Mouse (Mus musculus): ENCODE measurements at regions not wholly inside any gene's neighbourhood (a gene's known extent, or its start where the extent isn't known, plus 50 kb on each side); places are given as distances from the start of the nearest gene placed in this dataset.
A peak's percentile ranks its signal among the peaks of the same experiment; 100 is the strongest.

- no peak for DNase-seq
Observed at GRCm38 (mm10) chr1:167905424-167905823, 216.4 kb downstream of the Lmx1a start.

GRCm38 (mm10) chr1:167912074-167912473, 223.0 kb downstream of the Lmx1a start:
- no peak for DNase-seq

GRCm38 (mm10) chr1:167914982-167915561, 226.0 kb downstream of the Lmx1a start:
- DNase-seq, result peak; percentile 48

- no peak for DNase-seq
Observed at GRCm38 (mm10) chr1:167915578-167916275, 226.7 kb downstream of the Lmx1a start.

GRCm38 (mm10) chr1:167922917-167923316, 233.9 kb downstream of the Lmx1a start:
- DNase-seq, result no peak

GRCm38 (mm10) chr1:167928060-167928467, 239.0 kb downstream of the Lmx1a start:
- DNase-seq, result no peak

GRCm38 (mm10) chr1:167929729-167930341, 240.8 kb downstream of the Lmx1a start:
- DNase-seq, result peak; percentile 6

GRCm38 (mm10) chr1:167932088-167932487, 243.1 kb downstream of the Lmx1a start:
- no peak for DNase-seq

- DNase-seq, result no peak
Observed at GRCm38 (mm10) chr1:167936726-167937125, 247.7 kb downstream of the Lmx1a start.

GRCm38 (mm10) chr1:167938176-167938575, 249.1 kb downstream of the Lmx1a start:
- DNase-seq, result no peak

- no peak for DNase-seq
Observed at GRCm38 (mm10) chr1:167942037-167942470, 253.0 kb downstream of the Lmx1a start.

- no peak for DNase-seq
Observed at GRCm38 (mm10) chr1:167943121-167943520, 254.1 kb downstream of the Lmx1a start.

- no peak for DNase-seq
Observed at GRCm38 (mm10) chr1:167945615-167946252, 256.7 kb downstream of the Lmx1a start.

GRCm38 (mm10) chr1:167947866-167948265, 258.8 kb downstream of the Lmx1a start:
- no peak for DNase-seq

- no peak for DNase-seq
Observed at GRCm38 (mm10) chr1:167951717-167952116, 262.7 kb downstream of the Lmx1a start.

GRCm38 (mm10) chr1:167958531-167958930, 269.5 kb downstream of the Lmx1a start:
- peak; percentile 16 for DNase-seq

- no peak for DNase-seq
Observed at GRCm38 (mm10) chr1:167969545-167969944, 280.5 kb downstream of the Lmx1a start.

- no peak for DNase-seq
Observed at GRCm38 (mm10) chr1:167969985-167970384, 280.9 kb downstream of the Lmx1a start.

- DNase-seq, result no peak
Observed at GRCm38 (mm10) chr1:167976708-167977107, 287.7 kb downstream of the Lmx1a start.

- no peak for DNase-seq
Observed at GRCm38 (mm10) chr1:167979187-167979586, 290.1 kb downstream of the Lmx1a start.

- no peak for DNase-seq
Observed at GRCm38 (mm10) chr1:167979588-167979987, 290.6 kb downstream of the Lmx1a start.

- DNase-seq, result no peak
Observed at GRCm38 (mm10) chr1:167981292-167981691, 292.3 kb downstream of the Lmx1a start.

- no peak for DNase-seq
Observed at GRCm38 (mm10) chr1:168007456-168007855, 318.4 kb downstream of the Lmx1a start.

GRCm38 (mm10) chr1:168008216-168008615, 319.2 kb downstream of the Lmx1a start:
- DNase-seq, result no peak

All from kidney, adult 11 months (tissue).